Mouse (Mus musculus) frontal cortex, adult (tissue): ENCODE measurements around the gene Lrrk2.

ENCODE experiments used
- ATAC-seq: cut with Nextera tagmentation; 2 replicates; pipeline ENCODE4 v1.9.2; 2017; ENCODE audit warnings: mild to moderate bottlenecking, moderate library complexity, mixed read lengths; ENCODE audit not compliant: low TSS enrichment

Lrrk2 gene

GRCm38 (mm10) chr15:91685880-91686563, 13.0 kb downstream of the Lrrk2 start:
- no peak for ATAC-seq

- ATAC-seq, result no peak
These were observed 17.7 kb downstream of the Lrrk2 start for GRCm38 (mm10) chr15:91690648-91691047.

GRCm38 (mm10) chr15:91693051-91693450, 20.1 kb downstream of the Lrrk2 start:
- ATAC-seq, result no peak

GRCm38 (mm10) chr15:91693856-91694255, 20.9 kb downstream of the Lrrk2 start:
- no peak for ATAC-seq

- no peak for ATAC-seq
These were observed 27.9 kb downstream of the Lrrk2 start for GRCm38 (mm10) chr15:91700841-91701240.

- ATAC-seq, result peak; percentile 82
These were observed 30.2 kb downstream of the Lrrk2 start for GRCm38 (mm10) chr15:91702991-91703715.

GRCm38 (mm10) chr15:91704091-91704490, 31.1 kb downstream of the Lrrk2 start:
- ATAC-seq, result no peak

GRCm38 (mm10) chr15:91709207-91710130, 36.5 kb downstream of the Lrrk2 start:
- peak; percentile 39; the same call in 1 of the 2 replicates for ATAC-seq

- no peak for ATAC-seq
These were observed 62.4 kb downstream of the Lrrk2 start for GRCm38 (mm10) chr15:91735216-91735922.

GRCm38 (mm10) chr15:91736791-91737533, 64.0 kb downstream of the Lrrk2 start:
- ATAC-seq, result no peak

- peak; percentile 70 for ATAC-seq
These were observed 65.8 kb downstream of the Lrrk2 start for GRCm38 (mm10) chr15:91738808-91739207.

GRCm38 (mm10) chr15:91745501-91745900, 72.5 kb downstream of the Lrrk2 start:
- ATAC-seq, result peak; percentile 52

GRCm38 (mm10) chr15:91752111-91752510, 79.1 kb downstream of the Lrrk2 start:
- peak; percentile 62 for ATAC-seq

- ATAC-seq, result peak; percentile 32
These were observed 80.6 kb downstream of the Lrrk2 start for GRCm38 (mm10) chr15:91753378-91754080.

- no peak for ATAC-seq
These were observed 81.6 kb downstream of the Lrrk2 start for GRCm38 (mm10) chr15:91754546-91754945.

GRCm38 (mm10) chr15:91755756-91756155, 82.8 kb downstream of the Lrrk2 start:
- no peak for ATAC-seq

GRCm38 (mm10) chr15:91772041-91772440, 99.1 kb downstream of the Lrrk2 start:
- no peak for ATAC-seq

GRCm38 (mm10) chr15:91779166-91779565, 106.2 kb downstream of the Lrrk2 start:
- no peak for ATAC-seq

- peak; percentile 83 for ATAC-seq
These were observed 108.2 kb downstream of the Lrrk2 start for GRCm38 (mm10) chr15:91781172-91781571.

GRCm38 (mm10) chr15:91788338-91788737, 115.4 kb downstream of the Lrrk2 start:
- no peak for ATAC-seq
